Mouse (Mus musculus) brain, embryonic 14.5 days (tissue): Measurements from ENCODE around the gene Pou2f2. TPM values are rescaled to one million over a fixed set of nuclear protein-coding genes. Genes with fewer than 3 reads are reported as not detected.

ENCODE experiments used
- DNase-seq: peaks from one replicate; pipeline ENCODE4 v3.0.0-alpha.2; 2011; ENCODE audit warnings: low read depth
- CTCF ChIP-seq: fragments of 200-500 bp; IDR thresholded peaks from 2 replicates; pipeline ENCODE4 v1.5.1; 2012; ENCODE audit warnings: inconsistent platforms, mild to moderate bottlenecking, moderate library complexity, borderline replicate concordance; ENCODE audit not compliant: insufficient read depth, insufficient read length; ENCODE audit errors: extremely low read depth
- POLR2A ChIP-seq: fragments of 200-500 bp; IDR thresholded peaks from 2 replicates; pipeline ENCODE4 v1.6.1; 2012; ENCODE audit warnings: mild to moderate bottlenecking, inconsistent platforms, borderline replicate concordance; ENCODE audit not compliant: poor library complexity, insufficient read depth, insufficient read length, severe bottlenecking; ENCODE audit errors: extremely low read depth
- polyA plus RNA-seq: library from polyadenylated mRNA; depleted of rRNA; stranded (reverse); fragments of >200 nt; gene quantifications from 2 replicates; pipeline ENCODE4 v1.2.3, GENCODE M21; 2012

The Pou2f2 gene
- polyA plus RNA-seq, 1 experiment: 57.5 TPM

GRCm38 (mm10) chr7:25190806-25191205 lies 11.3 kb upstream of the Pou2f2 start:
- TF ChIP-seq CTCF (no peak), POLR2A (no peak)

GRCm38 (mm10) chr7:25187662-25188650 lies 8.4 kb upstream of the Pou2f2 start:
- peak; percentile 91 for DNase-seq
- TF ChIP-seq CTCF (peak; percentile 97), POLR2A (no peak)

More at GRCm38 (mm10) chr7:25190806-25191205, 11.3 kb upstream of the Pou2f2 start:
- DNase-seq: no peak

- TF ChIP-seq CTCF (no peak), POLR2A (no peak)
Measured at GRCm38 (mm10) chr7:25184091-25184490, 4.6 kb upstream of the Pou2f2 start.

GRCm38 (mm10) chr7:25181814-25182213 lies 2.3 kb upstream of the Pou2f2 start:
- DNase-seq: peak; percentile 55
- TF ChIP-seq CTCF (no peak), POLR2A (no peak)

More at GRCm38 (mm10) chr7:25184091-25184490, 4.6 kb upstream of the Pou2f2 start:
- no peak for DNase-seq

GRCm38 (mm10) chr7:25181331-25181790 lies 1.8 kb upstream of the Pou2f2 start:
- DNase-seq: peak; percentile 40
- peak; percentile 68 for TF ChIP-seq CTCF
- no peak for TF ChIP-seq POLR2A

- TF ChIP-seq CTCF (no peak), POLR2A (no peak)
- DNase-seq: no peak
Measured at GRCm38 (mm10) chr7:25180512-25180911, 986 bp upstream of the Pou2f2 start.

GRCm38 (mm10) chr7:25178787-25179605 lies 530 bp downstream of the Pou2f2 start:
- TF ChIP-seq POLR2A: peak; percentile 65
- no peak for TF ChIP-seq CTCF
- DNase-seq: peak; percentile 67

- DNase-seq: peak; percentile 53
- TF ChIP-seq CTCF (no peak), POLR2A (no peak)
Measured at GRCm38 (mm10) chr7:25178317-25178716, 1.2 kb downstream of the Pou2f2 start.

- peak; percentile 70 for DNase-seq
Measured at GRCm38 (mm10) chr7:25174343-25174742, 5.2 kb downstream of the Pou2f2 start.

GRCm38 (mm10) chr7:25172669-25173068 lies 6.9 kb downstream of the Pou2f2 start:
- DNase-seq: no peak

More at GRCm38 (mm10) chr7:25174343-25174742, 5.2 kb downstream of the Pou2f2 start:
- TF ChIP-seq POLR2A (no peak), CTCF (no peak)

GRCm38 (mm10) chr7:25170583-25170982 lies 8.9 kb downstream of the Pou2f2 start:
- TF ChIP-seq POLR2A (no peak), CTCF (no peak)
- no peak for DNase-seq

More at GRCm38 (mm10) chr7:25172669-25173068, 6.9 kb downstream of the Pou2f2 start:
- TF ChIP-seq CTCF (no peak), POLR2A (no peak)
